Mouse (Mus musculus) Patski (cell line): ENCODE results near the gene Lgals3. TPM values are rescaled to one million over a fixed set of nuclear protein-coding genes. Genes with fewer than 3 reads are reported as not detected.

Source experiments
- ATAC-seq: fragments of 100-300 bp; one replicate; pipeline ENCODE4 v1.8.0; 2021
- CTCF ChIA-PET: fragments of 350-600 bp; sonication (Branson Sonifier 250); formaldehyde crosslinking; loops from one replicate; lab custom pipeline; 2022; ENCODE audit warnings: inconsistent platforms; lab: Charles Lee
- POLR2A ChIA-PET: fragments of 350-600 bp; sonication (Branson Sonifier 250); formaldehyde crosslinking; loops from one replicate; lab custom pipeline; 2022; ENCODE audit warnings: antibody characterized with exemption, inconsistent platforms; lab: Charles Lee
- DNase-seq: peaks from one replicate; pipeline ENCODE4 v3.0.0-alpha.2; 2011; ENCODE audit warnings: low read depth, low spot score
- H3K27me3 ChIP-seq: fragments of 371-371 bp; one replicate; pipeline ENCODE4 v1.5.1; 2021
- CTCF ChIP-seq: fragments of 100-300 bp; IDR thresholded peaks from one replicate; pipeline ENCODE4 v1.5.1; 2021
- in situ Hi-C: fragments of 300-500 bp; cut with MboI; formaldehyde crosslinking; loops from 3 replicates; pipeline ENCODE4 v1.11.1; 2018; ENCODE audit warnings: low pct_unique_long_range_greater_than_20kb, mixed read lengths
- polyA plus RNA-seq: library from polyadenylated mRNA; unstranded; gene quantifications from one replicate; pipeline ENCODE4 v1.2.3, GENCODE M21; 2021

Lgals3 gene
- polyA plus RNA-seq, 1 experiment from 2014 or later = 453 TPM

DNA sequence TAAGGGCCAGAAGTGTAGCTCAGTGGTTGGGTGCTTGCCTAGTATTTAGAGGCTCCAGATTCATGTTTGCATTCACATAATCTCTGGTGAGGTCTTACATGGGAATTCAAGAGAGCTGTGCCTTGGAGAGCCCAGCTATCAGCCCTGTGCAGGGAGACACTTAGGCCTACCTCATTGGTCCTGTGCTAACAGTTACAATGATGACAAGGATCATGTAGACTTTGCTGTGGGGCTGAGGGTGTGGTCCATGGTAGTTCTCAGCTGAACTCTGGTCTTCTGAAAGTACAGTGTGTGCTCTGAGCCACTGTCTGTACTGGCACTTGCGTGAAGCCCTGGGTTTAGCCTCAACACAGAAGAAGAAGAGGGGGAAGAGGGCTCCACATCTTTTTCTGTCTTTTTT lies 20.8 kb upstream of the Lgals3 start:
- ATAC-seq (no peak), DNase-seq (no peak)
- CTCF ChIA-PET = interaction anchor here (1.1 kb wide), 1 partner anchor 11 kb away, joined by 3 read pairs; no protein-coding TSS in a partner anchor
- POLR2A ChIA-PET = no interaction called here
- in situ Hi-C loops = no loop called here
- no peaks in the 10 kb centered on the region for H3K27me3 ChIP-seq
- TF ChIP-seq CTCF = no peak

DNA sequence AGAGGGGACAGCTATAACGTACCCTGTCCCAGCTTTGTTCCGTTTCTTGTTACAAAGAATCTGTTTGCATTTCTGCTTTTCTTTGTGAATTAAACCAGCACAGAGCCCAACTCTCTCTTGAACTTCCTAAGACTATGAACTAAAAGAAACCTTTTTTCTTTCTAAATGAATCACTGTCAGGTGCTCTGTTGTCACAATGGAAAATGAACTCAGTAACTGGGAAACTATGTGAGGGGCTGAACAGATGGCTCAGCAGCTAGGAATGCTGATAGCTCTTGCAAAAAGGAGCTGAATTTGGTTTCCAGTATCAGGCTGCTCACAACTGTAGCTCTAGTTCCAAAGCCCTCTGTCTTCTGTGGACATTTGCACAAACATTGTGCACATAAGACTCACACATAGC lies 16.6 kb upstream of the Lgals3 start:
- ChIA-PET POLR2A (interaction anchor here (1.1 kb wide), 1 partner anchor 13 kb away, joined by 11 read pairs; no protein-coding TSS in a partner anchor), CTCF (interaction anchor here (1.3 to 1.7 kb wide), 3 partner anchors 19 to 45 kb away, joined by 3 to 4 read pairs (median 3); no protein-coding TSS in a partner anchor)
- DNase-seq (no peak), ATAC-seq (peak; percentile 21)
- in situ Hi-C loops = no loop called here
- TF ChIP-seq CTCF = no peak
- H3K27me3 ChIP-seq = no peaks in the 10 kb centered on the region

DNA sequence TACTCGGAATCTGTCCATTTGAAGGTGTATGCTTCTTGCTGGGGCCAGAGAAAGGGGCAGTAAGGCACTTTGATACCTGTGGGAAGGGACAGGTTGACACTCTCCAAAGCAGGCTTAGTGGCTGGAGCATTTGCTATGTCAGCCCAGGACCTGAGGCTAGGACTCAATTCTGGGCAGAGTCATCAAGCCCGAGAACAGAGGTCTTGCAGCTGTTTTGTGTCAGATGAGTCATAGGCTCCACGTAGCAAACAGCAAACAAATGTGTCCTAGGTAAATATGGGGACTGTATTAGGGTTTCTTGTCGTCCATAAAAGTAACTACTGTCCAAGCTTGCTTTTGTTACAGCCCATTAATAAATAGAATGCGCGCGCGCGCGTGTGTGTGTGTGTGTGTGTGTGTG lies 15.3 kb upstream of the Lgals3 start:
- no peak for TF ChIP-seq CTCF
- DNase-seq (no peak), ATAC-seq (no peak)
- H3K27me3 ChIP-seq = no peaks in the 10 kb centered on the region
- ChIA-PET CTCF (no interaction called here), POLR2A (no interaction called here)
- in situ Hi-C loops = no loop called here

DNA sequence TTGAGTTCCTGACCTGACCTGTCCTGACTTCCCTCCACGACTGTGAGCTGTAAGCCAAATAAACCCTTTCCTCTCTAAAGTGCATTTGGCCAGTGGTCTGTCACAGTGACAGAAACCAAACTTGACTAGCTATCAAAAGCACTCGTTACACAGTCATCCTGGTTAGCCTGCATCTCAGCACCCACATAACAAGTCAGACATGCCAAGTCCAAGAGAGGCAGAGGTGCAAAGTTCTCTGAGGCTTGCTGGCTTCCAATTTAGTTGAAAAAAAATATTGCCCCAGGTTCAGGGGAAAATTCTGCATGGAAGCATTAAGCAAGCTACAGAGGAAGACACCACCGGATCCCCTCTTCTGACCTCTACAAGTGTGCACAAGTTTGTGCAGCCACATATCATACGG lies 14.3 kb upstream of the Lgals3 start:
- DNase-seq = no peak
- in situ Hi-C loops = no loop called here
- TF ChIP-seq CTCF = no peak
- ChIA-PET POLR2A (no interaction called here), CTCF (interaction anchor here (1.0 kb wide), 1 partner anchor 42 kb away, joined by 4 read pairs; no protein-coding TSS in a partner anchor)
- ATAC-seq = no peak
- H3K27me3 ChIP-seq = no peaks in the 10 kb centered on the region

DNA sequence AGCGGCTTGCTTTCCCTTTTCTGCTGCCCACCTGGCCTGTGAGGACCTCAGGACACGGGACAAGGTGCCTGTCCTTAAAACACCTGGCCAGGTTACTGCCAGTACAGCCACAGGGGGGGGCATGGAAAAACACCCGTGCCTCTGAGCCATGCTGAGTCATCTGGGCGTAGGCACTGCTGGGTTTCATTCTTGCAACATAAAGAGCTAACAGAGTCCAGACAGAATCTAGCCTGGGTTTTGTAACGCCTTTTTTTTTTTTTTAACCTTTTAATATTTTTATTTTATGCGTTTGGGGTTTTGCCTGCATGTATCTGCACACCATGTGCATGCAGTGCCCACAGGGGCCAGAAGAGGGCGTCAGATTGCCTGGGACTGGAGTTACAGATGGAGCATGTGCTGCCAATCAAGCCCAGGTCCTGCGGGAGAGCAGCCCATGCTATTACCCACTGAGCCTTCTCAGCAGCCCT lies 13.4 kb upstream of the Lgals3 start:
- peak; percentile 46 for TF ChIP-seq CTCF
- no peaks in the 10 kb centered on the region for H3K27me3 ChIP-seq
- DNase-seq = no peak
- ChIA-PET POLR2A (no interaction called here), CTCF (interaction anchor here (0.9 kb wide), 2 partner anchors 9 to 32 kb away, joined by 3 read pairs; no protein-coding TSS in a partner anchor)
- in situ Hi-C loops = no loop called here
- no peak for ATAC-seq

DNA sequence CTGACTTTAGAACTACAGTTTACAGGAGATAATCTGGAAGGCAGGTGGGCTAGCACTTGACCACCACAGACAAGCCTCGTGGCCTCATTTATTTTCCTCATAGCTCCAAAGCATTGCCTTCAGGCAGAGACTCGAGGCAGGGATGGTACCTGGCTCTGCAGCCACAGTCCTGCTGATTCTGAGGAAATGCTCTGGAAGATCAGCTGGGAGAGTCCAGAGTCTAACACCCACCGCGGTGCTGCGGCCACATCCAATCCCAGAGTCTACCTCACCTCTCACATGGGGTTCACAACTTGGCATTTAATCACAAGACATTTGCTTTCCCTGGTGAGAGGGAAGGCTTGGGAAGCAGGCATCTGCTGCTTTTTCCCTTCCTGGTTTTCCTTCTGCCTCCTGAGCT lies 12.6 kb upstream of the Lgals3 start:
- H3K27me3 ChIP-seq = no peaks in the 10 kb centered on the region
- no peak for TF ChIP-seq CTCF
- in situ Hi-C loops = no loop called here
- DNase-seq (no peak), ATAC-seq (no peak)
- CTCF ChIA-PET = interaction anchor here (0.9 to 1.2 kb wide), 2 partner anchors 11 to 31 kb away, joined by 3 to 4 read pairs; no protein-coding TSS in a partner anchor
- POLR2A ChIA-PET = no interaction called here

DNA sequence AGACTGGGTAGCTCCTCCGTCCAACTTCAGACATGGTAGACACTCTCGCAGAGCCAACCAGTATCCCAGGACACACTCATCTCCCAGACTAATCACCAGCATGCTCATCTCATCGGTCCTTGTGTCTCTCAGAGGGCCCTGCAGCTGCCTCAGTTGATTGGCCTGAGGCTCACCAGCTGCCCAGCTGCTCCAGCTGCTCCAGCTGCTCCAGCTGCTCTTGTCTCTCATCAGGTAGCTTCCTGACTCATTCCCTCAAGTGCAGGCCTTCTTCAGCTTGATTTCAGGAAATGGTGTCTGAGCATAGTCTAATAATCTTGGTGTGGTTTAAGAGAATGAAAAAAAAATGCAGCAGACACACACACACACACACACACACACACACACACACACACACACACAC lies 10.9 kb upstream of the Lgals3 start:
- no peaks in the 10 kb centered on the region for H3K27me3 ChIP-seq
- POLR2A ChIA-PET = no interaction called here
- in situ Hi-C loops = no loop called here
- TF ChIP-seq CTCF = no peak
- no peak for ATAC-seq
- DNase-seq = no peak
- CTCF ChIA-PET = no interaction called here

DNA sequence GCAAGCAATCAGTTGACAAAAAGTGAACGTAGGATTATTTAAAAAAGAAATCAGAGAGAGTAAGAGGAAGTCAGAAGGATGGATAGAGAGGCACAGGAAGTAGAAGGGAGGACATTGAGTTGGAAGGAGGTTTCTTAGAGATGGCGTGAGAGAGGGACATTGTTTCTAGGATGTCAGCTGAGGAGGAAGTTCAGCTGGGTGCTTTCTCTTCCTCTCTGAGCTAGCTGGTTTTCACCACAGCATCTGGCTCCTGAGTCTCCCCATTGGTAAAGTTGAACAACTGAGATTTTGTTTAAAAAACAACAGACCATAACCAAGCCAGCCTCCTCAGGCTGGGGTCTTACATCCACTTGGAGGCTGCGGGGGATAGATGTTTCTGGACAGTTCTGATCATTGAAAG lies 7.9 kb upstream of the Lgals3 start:
- in situ Hi-C loops = no loop called here
- DNase-seq (no peak), ATAC-seq (no peak)
- TF ChIP-seq CTCF = no peak
- CTCF ChIA-PET = interaction anchor here (1.5 to 1.7 kb wide), 3 partner anchors 9 to 36 kb away, joined by 3 to 5 read pairs (median 4); no protein-coding TSS in a partner anchor
- POLR2A ChIA-PET = no interaction called here
- H3K27me3 ChIP-seq = no peaks in the 10 kb centered on the region

DNA sequence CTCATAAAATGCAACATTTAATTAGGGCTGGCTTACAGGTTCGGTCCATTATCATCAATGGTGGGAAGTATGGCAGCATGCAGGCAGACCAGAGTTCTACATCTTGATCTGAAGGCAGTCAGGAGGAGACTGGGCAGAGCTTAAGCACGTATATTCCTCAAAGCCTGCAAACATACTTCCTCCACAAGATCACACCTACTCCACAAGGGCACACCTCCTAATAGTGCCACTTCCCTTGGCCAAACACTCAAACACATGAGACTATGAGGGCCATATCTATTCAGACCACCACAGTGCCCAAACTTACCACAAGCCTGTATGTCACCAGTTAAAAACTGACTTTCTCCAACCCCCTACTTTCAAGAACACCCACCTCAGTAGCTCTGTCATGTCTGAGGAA lies 6.1 kb upstream of the Lgals3 start:
- no peaks in the 10 kb centered on the region for H3K27me3 ChIP-seq
- CTCF ChIA-PET = no interaction called here
- in situ Hi-C loops = no loop called here
- TF ChIP-seq CTCF = no peak
- POLR2A ChIA-PET = no interaction called here
- no peak for ATAC-seq
- DNase-seq = no peak

DNA sequence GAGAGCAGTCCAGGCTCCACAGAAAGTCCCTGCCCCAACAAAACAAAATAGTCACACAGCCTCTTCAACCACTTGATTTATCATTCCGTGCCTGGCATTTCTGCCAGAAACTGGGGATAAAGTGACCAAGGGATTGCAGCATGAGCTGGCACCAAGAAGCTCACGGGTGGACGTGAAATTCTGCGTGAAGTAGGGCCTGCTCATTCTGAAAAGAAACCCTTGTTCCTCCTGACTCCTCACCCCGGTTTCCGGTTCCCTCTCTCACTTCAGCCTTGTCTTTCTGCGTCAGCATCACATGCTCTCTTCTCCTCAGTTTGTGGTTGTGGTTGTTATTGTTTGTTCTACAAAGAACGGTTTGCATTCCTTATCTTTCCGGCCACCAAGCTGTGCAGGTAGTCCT lies 5.7 kb upstream of the Lgals3 start:
- ChIA-PET CTCF (no interaction called here), POLR2A (no interaction called here)
- DNase-seq (no peak), ATAC-seq (no peak)
- no peaks in the 10 kb centered on the region for H3K27me3 ChIP-seq
- no peak for TF ChIP-seq CTCF
- in situ Hi-C loops = no loop called here

DNA sequence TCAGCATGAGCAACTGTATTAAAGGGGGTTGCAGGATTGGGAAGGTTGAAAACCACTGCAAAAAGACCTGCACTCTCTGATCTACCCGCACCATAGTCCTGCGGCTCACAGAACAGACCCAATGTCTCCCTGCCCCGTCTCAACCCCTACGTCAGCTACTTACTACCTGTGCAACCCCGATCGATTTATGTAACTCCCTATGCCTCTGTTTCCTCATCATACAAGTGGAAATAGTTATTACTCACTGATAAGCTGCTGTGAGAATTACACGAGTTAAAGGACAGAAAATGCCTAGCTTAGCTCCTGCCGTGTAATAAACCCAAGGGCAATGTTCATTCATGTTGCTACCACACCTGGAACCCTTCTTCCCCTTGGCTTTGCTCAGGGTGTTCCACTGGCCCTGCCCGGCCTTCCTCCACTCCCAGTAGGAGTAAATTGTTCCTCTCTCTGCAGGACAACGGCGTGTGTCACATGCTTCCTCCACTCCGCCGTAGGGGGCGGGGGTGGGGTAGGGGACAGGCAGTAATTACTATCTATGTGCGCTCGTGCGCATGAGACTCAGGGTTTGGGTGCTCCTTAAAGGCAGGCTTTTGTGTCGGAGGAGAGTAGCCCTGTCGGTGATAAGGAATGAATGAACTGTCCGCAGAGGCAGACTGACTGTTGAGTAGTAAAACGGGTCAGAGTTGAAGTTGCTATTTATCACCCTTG lies 2.7 kb upstream of the Lgals3 start:
- TF ChIP-seq CTCF = no peak
- no peak for ATAC-seq

More for the DNA sequence above, 2.7 kb upstream of the Lgals3 start:
- ChIA-PET CTCF (no interaction called here), POLR2A (no interaction called here)
- DNase-seq = no peak
- no peaks in the 10 kb centered on the region for H3K27me3 ChIP-seq
- in situ Hi-C loops = no loop called here
